In the genomic region with DNA sequence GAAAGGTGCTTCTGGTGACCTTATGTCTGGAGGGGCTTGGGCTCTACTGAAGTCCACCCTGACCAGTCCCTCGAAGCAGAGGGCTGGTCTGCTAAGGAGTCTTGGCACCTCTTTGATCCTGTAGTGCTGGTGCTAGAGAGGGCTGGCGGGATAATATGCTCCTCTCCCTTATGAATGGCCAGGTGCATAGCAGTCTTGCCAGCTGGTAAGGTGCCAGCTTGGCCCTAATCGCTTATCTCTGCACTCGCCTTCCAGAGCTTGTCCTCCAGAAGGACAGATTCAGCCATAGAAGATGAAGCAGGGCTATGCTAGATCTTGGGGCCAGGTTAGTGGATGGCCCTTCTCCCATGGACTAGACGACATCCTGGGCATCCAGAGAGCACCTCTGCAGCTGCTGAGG, we compare ENCODE assay signal across 11 mouse cellular contexts.
DNase-seq lines count a peak whose midpoint lies in the region; ATAC-seq and TF ChIP-seq lines count a peak whose summit lies in the region.
"Had no signal": no experiment of that assay in that cellular context is flagged by ENCODE, and none has a peak within 500 bp of the region (broad histone marks: within the 10 kb centered on the region; RNA-seq: fewer than 3 reads in every experiment).

No protein-coding gene starts in this region.

- WGBS in embryonic facial prominence, embryonic 10.5 days, result 72% methylated on average over 5 of the region's 5 CpGs
- 42% methylated on average over 5 of the region's 5 CpGs for WGBS in hindbrain, embryonic 15.5 days
- 55% methylated on average over 5 of the region's 5 CpGs for WGBS in heart, embryonic 12.5 days

- DNase-seq in adrenal gland, postnatal 25 days, result peak; percentile 49
- DNase-seq in adrenal gland, postnatal 4 days (ENCODE audit: low spot score in 2 of 2), result no peak
- no peak for DNase-seq in embryonic facial prominence, embryonic 10.5 days (ENCODE audit: low spot score)
- DNase-seq in natural killer cell, adult 2 months (ENCODE audit: low spot score in 2 of 2), result no peak
- no peak for DNase-seq in kidney, adult 18-20 months
- DNase-seq: gastrocnemius, postnatal 25 days; thymus, postnatal 25 days had no signal

- peaks cover 47% of the 10 kb centered on the region for H3K27me3 ChIP-seq in E14TG2a.4 (ENCODE audit: insufficient read depth, low read length)
- peaks cover 73% of the 10 kb centered on the region for H3K27me3 ChIP-seq in embryonic facial prominence, embryonic 10.5 days (replicated peaks; ENCODE audit: low read depth, poor library complexity, severe bottlenecking)
- no peaks in the 10 kb centered on the region for H3K27me3 ChIP-seq in hindbrain, embryonic 15.5 days
- peaks cover 46% of the 10 kb centered on the region for H3K27me3 ChIP-seq in heart, embryonic 12.5 days (replicated peaks)

- H3K4me3 ChIP-seq in E14TG2a.4 (replicated peaks; ENCODE audit: low read length), result 0 out of 2 replicates have a peak overlapping the region, but pooled peaks have one; percentile 0
- H3K4me3 ChIP-seq in embryonic facial prominence, embryonic 10.5 days, result no peak overlapping the region
- no peak overlapping the region for H3K4me3 ChIP-seq in hindbrain, embryonic 15.5 days
- no peak overlapping the region for H3K4me3 ChIP-seq in heart, embryonic 12.5 days
- H3K4me3 ChIP-seq: liver, embryonic 15.5 days had no signal

- 0 out of 2 replicates have a peak, but pooled peaks cover 6% of the 10 kb centered on the region for H3K36me3 ChIP-seq in E14TG2a.4 (ENCODE audit: insufficient read depth, low read length)
- H3K36me3 ChIP-seq in embryonic facial prominence, embryonic 10.5 days (replicated peaks), result no peaks in the 10 kb centered on the region
- H3K36me3 ChIP-seq in hindbrain, embryonic 15.5 days, result no peaks in the 10 kb centered on the region
- no peaks in the 10 kb centered on the region for H3K36me3 ChIP-seq in heart, embryonic 12.5 days
- H3K36me3 ChIP-seq: liver, embryonic 15.5 days had no signal

- no peak for TF ChIP-seq CTCF in E14TG2a.4 (conservative IDR thresholded peaks at IDR 0.05; ENCODE audit: low read length)

- ATAC-seq in hindbrain, embryonic 15.5 days (ENCODE audit: low FRiP score, low read depth), result no peak
- ATAC-seq in heart, embryonic 12.5 days (ENCODE audit: insufficient number of reproducible peaks, low FRiP score), result no peak

- peaks cover 66% of the 10 kb centered on the region for H3K4me1 ChIP-seq in E14TG2a.4 (replicated peaks; ENCODE audit: low read depth, low read length)
- H3K4me1 ChIP-seq in embryonic facial prominence, embryonic 10.5 days, result peaks cover 78% of the 10 kb centered on the region
- H3K4me1 ChIP-seq in hindbrain, embryonic 15.5 days (replicated peaks), result peaks cover 87% of the 10 kb centered on the region
- H3K4me1 ChIP-seq in heart, embryonic 12.5 days (replicated peaks), result peaks cover 81% of the 10 kb centered on the region

- H3K4me2 ChIP-seq in hindbrain, embryonic 15.5 days, result no peak overlapping the region
- H3K4me2 ChIP-seq in heart, embryonic 12.5 days, result no peak overlapping the region
- H3K4me2 ChIP-seq: liver, embryonic 15.5 days had no signal

- no peak overlapping the region for H3K9ac ChIP-seq in hindbrain, embryonic 15.5 days
- no peak overlapping the region for H3K9ac ChIP-seq in heart, embryonic 12.5 days
- H3K9ac ChIP-seq: liver, embryonic 15.5 days had no signal

- peak overlapping the region; percentile 80 for H3K27ac ChIP-seq in embryonic facial prominence, embryonic 10.5 days (replicated peaks)
- peak overlapping the region; percentile 77 for H3K27ac ChIP-seq in hindbrain, embryonic 15.5 days (replicated peaks)
- H3K27ac ChIP-seq in heart, embryonic 12.5 days (ENCODE audit: poor library complexity, severe bottlenecking), result no peak overlapping the region
- H3K27ac ChIP-seq: liver, embryonic 15.5 days had no signal

- no peaks in the 10 kb centered on the region for H3K9me3 ChIP-seq in E14TG2a.4 (ENCODE audit: low read length)
- no peaks in the 10 kb centered on the region for H3K9me3 ChIP-seq in embryonic facial prominence, embryonic 10.5 days
- H3K9me3 ChIP-seq in hindbrain, embryonic 15.5 days, result no peaks in the 10 kb centered on the region
- H3K9me3 ChIP-seq in heart, embryonic 12.5 days (replicated peaks), result no peaks in the 10 kb centered on the region
- H3K9me3 ChIP-seq: liver, embryonic 15.5 days had no signal
